Mouse (Mus musculus) kidney, adult 18-20 months (tissue): Measurements from ENCODE around the gene Gpr176.

Source experiments
- DNase-seq: peaks from one replicate; pipeline ENCODE4 v3.0.0; 2021

Gpr176 gene

GRCm38 (mm10) chr2:118228486-118229079 is 144.6 kb downstream of the Gpr176 start:
- DNase-seq = no peak
